Mouse (Mus musculus) gastrocnemius, adult 18-20 months (tissue): ENCODE data around the gene Tldc1. TPM values are rescaled to one million over a fixed set of nuclear protein-coding genes. Genes with fewer than 3 reads are reported as not detected.

Experiments
- DNase-seq: peaks from one replicate; pipeline ENCODE4 v3.0.0; 2021; ENCODE audit warnings: low spot score
- long read RNA-seq, 2 experiments: library from polyadenylated mRNA; stranded (forward); transcript quantifications; one replicate each; pipeline ENCODE4 v2.0.0; 2021
- total RNA-seq, 2 experiments: library from RNA; stranded (reverse); gene quantifications; 2 replicates each; pipeline ENCODE4 v1.2.3; 2021

The Tldc1 gene
- 1 to 10 TPM; 3.4 TPM for total RNA-seq
- long read RNA-seq, experiment 1, transcript Tldc1-201 (8 exons, 3,085 nt): major isoform, 6 of 8 reads
- long read RNA-seq, experiment 1, partial matches to known transcripts: 0 of 8 reads
- long read RNA-seq, experiment 1, other reads (novel, unspliced or antisense): 2 of 8 reads
- long read RNA-seq, experiment 2, partial matches to known transcripts: 1 of 5 reads
- long read RNA-seq, experiment 2, other reads (novel, unspliced or antisense): 1 of 5 reads

DNA sequence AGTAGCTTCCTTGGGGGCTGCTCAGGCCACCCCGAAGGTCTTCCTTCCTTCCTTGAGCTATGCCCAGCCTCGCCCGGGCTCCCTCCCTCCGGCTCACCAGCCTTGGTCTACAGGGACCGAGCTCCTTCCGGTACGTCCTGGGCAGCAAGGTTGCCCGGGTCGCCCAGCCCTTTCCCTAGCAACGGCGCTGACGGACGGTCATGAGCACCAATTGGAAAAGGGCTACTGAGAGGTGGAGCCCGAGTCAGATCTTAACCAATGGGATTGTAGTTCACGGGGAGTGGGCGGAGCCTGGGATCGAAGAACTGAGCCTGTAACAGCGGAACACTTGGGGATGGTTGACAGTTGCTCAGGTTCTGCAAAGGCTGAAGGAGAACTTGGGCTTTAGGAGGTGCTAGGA lies at the start of gene Tldc1:
Tldc1 (minus strand) TSS at position 154 of the 400 bp plus-strand sequence.
- DNase-seq: peak; percentile 100

- DNase-seq: no peak
Observed at GRCm38 (mm10) chr8:119827721-119828153, 49.5 kb upstream of the Tldc1 start.

- DNase-seq: no peak
Observed at GRCm38 (mm10) chr8:119826982-119827381, 48.8 kb upstream of the Tldc1 start.

- no peak for DNase-seq
Observed at GRCm38 (mm10) chr8:119825950-119826730, 47.9 kb upstream of the Tldc1 start.

- DNase-seq: no peak
Observed at GRCm38 (mm10) chr8:119824809-119825273, 46.6 kb upstream of the Tldc1 start.

GRCm38 (mm10) chr8:119824100-119824499 lies 45.9 kb upstream of the Tldc1 start:
- peak; percentile 48 for DNase-seq

DNA sequence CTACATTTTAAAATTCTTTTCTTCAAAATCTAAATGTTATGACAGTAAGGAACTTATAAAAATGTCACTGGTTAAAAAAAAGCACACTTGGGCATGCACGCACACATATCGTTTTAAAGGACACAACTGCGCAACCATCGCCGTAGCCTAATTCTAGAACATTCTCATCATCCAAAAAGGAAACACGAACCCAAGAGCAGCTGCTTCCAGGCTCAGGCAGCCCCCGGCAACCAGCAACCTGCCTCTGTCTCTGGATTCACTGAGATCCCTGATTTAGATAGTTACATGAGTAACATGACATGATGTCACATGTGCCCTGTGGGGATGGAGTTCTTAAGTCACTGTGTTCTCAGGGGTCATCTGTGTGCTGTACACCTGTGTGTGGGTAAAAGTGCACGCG lies 45.1 kb upstream of the Tldc1 start:
- DNase-seq: no peak

DNA sequence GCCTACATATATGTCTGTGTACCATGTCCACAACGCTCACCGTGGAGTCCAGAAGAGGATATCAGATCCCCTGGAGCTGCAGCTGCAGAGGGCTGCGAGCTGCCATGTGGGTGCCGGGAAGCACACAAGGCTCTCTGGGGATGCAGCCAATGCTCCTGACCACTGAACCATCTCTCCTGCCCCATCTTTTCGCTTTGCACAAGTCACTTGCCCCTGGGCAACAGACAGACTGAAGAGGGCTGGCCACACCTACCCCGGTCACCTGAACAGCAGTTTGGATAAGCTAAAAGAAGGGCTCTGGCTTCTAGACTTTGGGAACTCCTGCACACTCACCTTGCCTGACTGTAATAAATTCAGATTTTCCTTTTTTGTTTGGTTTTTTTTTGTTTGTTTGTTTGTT lies 43.5 kb upstream of the Tldc1 start:
- DNase-seq: no peak

- DNase-seq: no peak
Observed at GRCm38 (mm10) chr8:119819976-119820375, 41.8 kb upstream of the Tldc1 start.

DNA sequence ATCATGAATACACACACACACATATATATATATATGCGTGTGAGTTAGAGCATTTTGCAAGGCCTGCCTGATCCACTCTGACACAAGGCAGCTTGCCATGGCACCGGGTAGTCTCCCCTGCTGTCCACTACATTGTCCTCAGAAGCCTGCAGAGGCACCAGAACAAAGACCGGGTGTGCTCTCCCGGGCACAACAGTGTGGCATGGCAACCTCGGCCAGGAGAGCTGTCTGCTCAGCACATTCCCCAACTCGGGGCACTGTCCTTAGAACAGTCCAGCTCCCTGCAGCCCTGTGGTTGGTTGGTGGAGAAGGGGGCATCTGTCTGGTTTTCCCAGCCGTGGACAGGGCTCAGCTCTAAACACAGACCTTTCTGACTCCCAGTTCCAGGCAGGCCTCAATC lies 41.1 kb upstream of the Tldc1 start:
- no peak for DNase-seq

DNA sequence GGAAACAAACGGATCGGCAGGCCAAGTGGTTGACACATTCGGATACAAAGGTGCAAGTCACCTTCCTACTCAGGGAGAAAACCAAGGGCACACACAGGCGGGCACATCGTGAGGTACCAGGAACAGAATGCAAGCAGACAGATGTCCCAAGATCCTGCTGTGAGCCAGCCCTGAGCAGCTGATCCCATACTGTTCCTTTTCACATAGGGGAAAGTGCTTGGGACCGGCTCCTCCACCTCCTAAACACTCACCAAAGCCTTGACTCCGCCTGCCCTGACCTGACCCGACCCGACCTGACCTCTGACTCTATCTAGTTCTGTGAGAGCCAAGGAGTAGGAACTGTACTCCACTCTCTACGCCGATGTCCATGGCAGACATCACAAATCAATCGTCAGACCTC lies 39.2 kb upstream of the Tldc1 start:
- DNase-seq: peak; percentile 24

DNA sequence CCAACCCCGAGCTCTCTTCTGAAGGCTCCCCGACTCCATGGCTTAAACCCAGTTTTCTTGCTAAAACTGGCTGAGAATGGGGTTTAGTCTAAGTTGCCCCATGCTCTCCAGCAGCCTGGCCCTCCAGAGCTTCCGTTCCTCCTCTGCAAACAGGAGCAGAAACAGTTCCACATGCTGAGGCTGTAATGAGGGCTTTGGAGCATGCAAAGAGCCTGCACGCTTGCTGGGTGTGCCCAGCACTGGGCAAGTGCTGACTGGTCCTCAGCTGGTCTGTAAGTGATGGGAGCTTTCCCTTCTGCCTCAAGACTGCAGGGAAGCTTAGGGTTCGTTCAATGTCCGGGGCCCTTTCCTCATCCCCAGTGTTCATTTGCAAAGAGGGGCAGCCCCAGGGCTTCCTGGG lies 38.0 kb upstream of the Tldc1 start:
- DNase-seq: no peak

GRCm38 (mm10) chr8:119812650-119813431 lies 34.6 kb upstream of the Tldc1 start:
- DNase-seq: no peak

DNA sequence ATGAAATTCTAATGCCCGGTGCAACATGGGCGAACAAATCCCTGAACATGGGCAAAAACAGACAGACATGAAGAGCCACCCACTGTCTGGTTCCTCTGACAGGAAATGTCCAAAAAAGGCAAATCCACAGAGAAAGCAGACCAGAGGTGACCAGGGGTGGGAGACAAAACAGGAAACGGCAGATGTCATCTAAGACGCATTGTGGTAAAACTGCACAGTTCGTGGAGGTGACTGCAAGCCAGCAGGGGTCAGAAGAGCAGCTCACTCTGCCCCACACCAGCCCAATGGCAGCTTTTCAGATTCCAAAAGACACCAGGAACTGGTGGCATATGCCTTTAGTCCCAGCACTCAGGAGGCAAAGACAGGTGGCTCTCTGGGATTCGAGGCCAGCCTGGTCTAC lies 33.7 kb upstream of the Tldc1 start:
- DNase-seq: no peak

GRCm38 (mm10) chr8:119810953-119811499 lies 32.8 kb upstream of the Tldc1 start:
- no peak for DNase-seq

- no peak for DNase-seq
Observed at GRCm38 (mm10) chr8:119810127-119810868, 32.1 kb upstream of the Tldc1 start.

GRCm38 (mm10) chr8:119809620-119810019 lies 31.4 kb upstream of the Tldc1 start:
- DNase-seq: no peak

DNA sequence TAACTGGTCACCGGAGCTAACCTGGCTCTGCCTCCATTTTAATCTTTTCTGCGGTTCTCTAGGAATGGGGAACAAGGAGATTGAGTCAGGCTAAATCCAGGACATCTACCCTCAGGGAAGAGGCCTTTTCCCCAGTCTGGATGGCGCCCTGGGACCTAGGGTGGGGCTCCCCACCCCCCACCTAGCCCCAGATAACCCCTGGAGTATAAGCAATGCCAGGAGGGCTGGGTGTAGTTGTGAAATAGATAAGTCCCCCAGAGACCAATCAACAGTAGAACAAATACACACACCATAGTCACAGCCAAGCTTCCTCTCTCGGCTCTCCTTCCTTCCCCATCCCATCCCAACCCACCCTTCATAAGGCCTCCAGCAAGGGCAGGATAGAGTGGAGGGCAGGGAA lies 29.5 kb upstream of the Tldc1 start:
- DNase-seq: no peak

DNA sequence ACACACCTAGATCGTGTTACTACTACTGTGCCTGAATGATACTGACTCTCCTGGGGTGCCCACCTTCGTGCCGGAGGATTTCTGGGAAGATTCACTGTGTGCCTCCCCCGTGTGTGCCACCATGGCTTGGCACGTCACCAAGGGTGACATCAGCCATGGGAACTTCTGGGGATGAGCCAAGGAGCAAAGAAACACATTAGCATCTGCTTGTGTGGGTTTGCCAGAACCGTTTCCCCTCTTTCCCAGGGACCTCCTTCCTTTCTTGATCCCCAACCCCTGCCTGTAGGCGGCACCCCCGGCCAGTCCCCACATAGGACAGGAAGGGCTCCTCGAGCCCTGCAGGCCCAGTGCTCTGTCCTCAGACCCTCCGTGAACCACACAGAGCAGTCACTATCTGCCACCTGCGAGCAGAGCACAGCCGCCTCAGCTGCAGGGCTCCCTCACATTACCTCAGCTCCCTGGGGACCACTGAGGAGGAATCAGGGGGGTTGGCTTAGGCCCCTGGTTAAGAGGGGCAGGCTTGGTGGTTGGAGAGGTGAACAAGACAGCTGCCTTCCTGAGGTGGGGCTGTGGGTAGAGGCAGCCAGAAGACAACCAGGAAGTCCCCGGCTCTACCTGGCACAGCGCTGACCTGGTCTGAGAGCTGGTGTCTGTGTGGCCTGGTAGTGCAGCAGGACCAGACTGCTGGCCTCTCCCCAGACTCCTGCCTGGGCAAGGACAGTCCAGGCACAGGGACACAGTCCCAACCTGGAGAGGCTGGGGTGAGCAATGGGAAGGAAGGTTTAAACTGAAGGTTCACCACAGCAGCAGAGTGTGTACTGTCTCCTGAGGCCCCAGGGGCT lies 28.4 kb upstream of the Tldc1 start:
- DNase-seq: no peak

GRCm38 (mm10) chr8:119805275-119805674 lies 27.1 kb upstream of the Tldc1 start:
- no peak for DNase-seq
